Mouse (Mus musculus) cortical plate, adult 2 months (tissue): ENCODE data around the gene Jun.

Source experiments
- CTCF ChIP-seq: fragments of 200-500 bp; IDR thresholded peaks from 2 replicates; pipeline ENCODE4 v1.5.1; 2011; ENCODE audit warnings: mild to moderate bottlenecking, control low read depth, low read length; ENCODE audit not compliant: insufficient read depth; ENCODE audit errors: extremely low read depth
- POLR2A ChIP-seq: fragments of 200-500 bp; IDR thresholded peaks from 2 replicates; pipeline ENCODE4 v1.6.1; 2011; ENCODE audit warnings: mild to moderate bottlenecking, low read length, control low read depth; ENCODE audit not compliant: insufficient read depth; ENCODE audit errors: extremely low read depth

- TF ChIP-seq CTCF (no peak), POLR2A (no peak)
Measured at GRCm38 (mm10) chr4:95082481-95083088, 30.6 kb upstream of the Jun start.
